Mouse (Mus musculus) intestine, postnatal 0 days (tissue): ENCODE measurements at regions not wholly inside any gene's neighbourhood (a gene's known extent, or its start where the extent isn't known, plus 50 kb on each side); places are given as distances from the start of the nearest gene placed in this dataset.

ENCODE experiments used
- ATAC-seq: fragments of 200-750 bp; cut with Nextera tagmentation; 2 replicates; pipeline ENCODE4 v1.8.0; 2017; ENCODE audit warnings: mild to moderate bottlenecking, moderate TSS enrichment, moderate library complexity
- H3K27ac ChIP-seq: fragments of 300-500 bp; sonication (generic); 2 replicates; pipeline ENCODE4 v1.5.1; 2014; ENCODE audit warnings: mild to moderate bottlenecking, low read depth, low read length, moderate library complexity
- H3K27me3 ChIP-seq: fragments of 300-500 bp; sonication (generic); replicated peaks from 2 replicates; pipeline ENCODE4 v1.6.1; 2014; ENCODE audit warnings: low read length, mixed read lengths; ENCODE audit not compliant: control insufficient read depth, insufficient read depth
- H3K36me3 ChIP-seq: fragments of 300-500 bp; sonication (generic); 2 replicates; pipeline ENCODE4 v1.6.1; 2014; ENCODE audit warnings: mild to moderate bottlenecking, moderate library complexity; ENCODE audit not compliant: control insufficient read depth, insufficient read depth
- H3K4me1 ChIP-seq: fragments of 300-500 bp; sonication (generic); replicated peaks from 2 replicates; pipeline ENCODE4 v1.6.1; 2014; ENCODE audit warnings: antibody characterized with exemption, low read length, mixed read lengths; ENCODE audit not compliant: control insufficient read depth, insufficient read depth
- H3K4me2 ChIP-seq: fragments of 300-500 bp; sonication (generic); replicated peaks from 2 replicates; pipeline ENCODE4 v1.6.1; 2014; ENCODE audit warnings: low read depth, mild to moderate bottlenecking, moderate library complexity
- H3K4me3 ChIP-seq: fragments of 300-500 bp; sonication (generic); 2 replicates; pipeline ENCODE4 v1.5.1; 2014; ENCODE audit warnings: low read depth, low read length
- H3K9ac ChIP-seq: fragments of 300-500 bp; sonication (generic); 2 replicates; pipeline ENCODE4 v1.6.1; 2014; ENCODE audit warnings: mild to moderate bottlenecking, low read depth, low read length
- H3K9me3 ChIP-seq: fragments of 300-500 bp; sonication (generic); 2 replicates; pipeline ENCODE4 v1.6.1; 2016; ENCODE audit warnings: mixed run types; ENCODE audit not compliant: control insufficient read depth
- CTCF ChIP-seq: sonication (generic); IDR thresholded peaks from 2 replicates; pipeline ENCODE4 v1.5.1; 2016; ENCODE audit warnings: low read depth, mild to moderate bottlenecking, control low read depth, antibody characterized with exemption, moderate library complexity
- WGBS: fragments of 180-500 bp; shearing (Covaris S2); extraction: QIAGEN DNeasy Blood & Tissue Kit; methylation state at CpG from one replicate; pipeline ENCODE4 v1.1.7; 2014; 5-methylcytosine and 5-hydroxymethylcytosine counted together
- microRNA-seq: library from miRNA; unstranded; fragments of <30 nt; microRNA quantifications from one replicate; pipeline ENCODE4, GENCODE M21; 2016

GRCm38 (mm10) chr3:140184899-140185525 lies 979.5 kb downstream of the Stpg2 start:
- Histone ChIP-seq H3K27ac (no peak overlapping the region), H3K36me3 (no peaks in the 10 kb centered on the region), H3K4me2 (no peak overlapping the region), H3K27me3 (no peaks in the 10 kb centered on the region), H3K9ac (no peak overlapping the region), H3K9me3 (no peaks in the 10 kb centered on the region), H3K4me3 (no peak overlapping the region), H3K4me1 (no peaks in the 10 kb centered on the region)
- WGBS, result 64% methylated on average over 4 of the region's 4 CpGs
- ATAC-seq, result no peak
- no peak for TF ChIP-seq CTCF

- H3K9ac ChIP-seq, result no peak overlapping the region
- ATAC-seq, result no peak
- no peaks in the 10 kb centered on the region for H3K4me1 ChIP-seq
- H3K36me3 ChIP-seq, result no peaks in the 10 kb centered on the region
- no peak overlapping the region for H3K27ac ChIP-seq
- H3K27me3 ChIP-seq, result no peaks in the 10 kb centered on the region
- no peak overlapping the region for H3K4me2 ChIP-seq
- no peaks in the 10 kb centered on the region for H3K9me3 ChIP-seq
- TF ChIP-seq CTCF, result no peak
- no peak overlapping the region for H3K4me3 ChIP-seq
These were observed 1000.4 kb downstream of the Stpg2 start for GRCm38 (mm10) chr3:140205914-140206313.

DNA sequence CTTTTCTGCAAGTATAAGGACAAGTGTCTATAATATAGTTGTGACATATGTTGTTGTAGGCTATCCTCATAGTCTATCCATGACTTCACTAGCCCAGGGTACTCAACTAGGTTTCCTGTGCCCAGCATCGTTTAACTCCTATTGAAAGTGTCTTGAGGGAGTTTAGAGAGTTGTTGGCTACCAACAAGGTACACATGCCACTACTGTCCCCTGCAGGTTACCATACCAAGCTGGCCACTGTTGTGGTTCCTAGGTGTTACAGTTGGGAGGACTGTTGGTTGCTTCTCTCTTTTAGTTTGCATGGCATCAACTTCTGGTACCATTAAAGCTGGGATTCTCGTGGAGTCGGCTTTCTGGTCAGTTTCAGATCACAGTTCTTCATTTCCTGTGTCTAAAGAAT lies 990.7 kb downstream of the Pdha2 start:
- 86% methylated on average over 3 of the region's 3 CpGs for WGBS
- no peak for TF ChIP-seq CTCF
- ATAC-seq, result no peak

GRCm38 (mm10) chr3:140230712-140231111 lies 981.4 kb downstream of the Pdha2 start:
- ATAC-seq, result no peak
- Histone ChIP-seq H3K27me3 (no peaks in the 10 kb centered on the region), H3K4me1 (no peaks in the 10 kb centered on the region), H3K36me3 (no peaks in the 10 kb centered on the region), H3K9me3 (no peaks in the 10 kb centered on the region), H3K27ac (no peak overlapping the region), H3K4me3 (no peak overlapping the region), H3K9ac (no peak overlapping the region), H3K4me2 (no peak overlapping the region)
- TF ChIP-seq CTCF, result no peak
- WGBS, result 60% methylated on average over 2 of the region's 2 CpGs

More for the DNA sequence above, 990.7 kb downstream of the Pdha2 start:
- no peak overlapping the region for H3K4me3 ChIP-seq
- no peaks in the 10 kb centered on the region for H3K36me3 ChIP-seq
- no peaks in the 10 kb centered on the region for H3K27me3 ChIP-seq
- H3K9ac ChIP-seq, result no peak overlapping the region
- no peaks in the 10 kb centered on the region for H3K4me1 ChIP-seq
- no peaks in the 10 kb centered on the region for H3K9me3 ChIP-seq
- H3K4me2 ChIP-seq, result no peak overlapping the region
- no peak overlapping the region for H3K27ac ChIP-seq

DNA sequence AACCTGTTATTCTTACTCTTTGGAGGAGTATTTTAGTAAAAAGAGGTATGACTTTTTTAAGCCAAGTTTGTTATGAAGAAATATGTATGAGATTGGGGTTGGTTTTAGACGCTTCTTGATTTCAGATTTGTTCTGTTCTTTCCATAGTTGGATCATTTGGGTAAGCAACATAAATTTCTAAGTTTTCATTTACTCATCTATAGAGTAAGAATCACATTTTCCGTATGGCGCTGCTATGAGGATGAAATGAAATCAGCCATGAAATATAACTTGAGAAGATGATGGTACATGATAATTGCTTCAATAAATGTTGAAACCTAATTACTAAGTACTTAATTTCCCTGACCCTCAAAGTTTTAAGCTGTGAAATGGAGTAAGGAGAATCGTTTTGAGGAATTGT lies 979.0 kb downstream of the Pdha2 start:
- H3K27ac ChIP-seq, result no peak overlapping the region
- H3K4me2 ChIP-seq, result no peak overlapping the region
- no peaks in the 10 kb centered on the region for H3K36me3 ChIP-seq
- no peaks in the 10 kb centered on the region for H3K4me1 ChIP-seq
- no peak overlapping the region for H3K9ac ChIP-seq
- WGBS, result 79% methylated on average over 4 of the region's 4 CpGs
- H3K27me3 ChIP-seq, result no peaks in the 10 kb centered on the region
- H3K4me3 ChIP-seq, result no peak overlapping the region
- ATAC-seq, result no peak
- H3K9me3 ChIP-seq, result no peaks in the 10 kb centered on the region
- no peak for TF ChIP-seq CTCF

GRCm38 (mm10) chr3:140233809-140234208 lies 978.3 kb downstream of the Pdha2 start:
- no peak for TF ChIP-seq CTCF
- H3K4me1 ChIP-seq, result no peaks in the 10 kb centered on the region
- no peaks in the 10 kb centered on the region for H3K36me3 ChIP-seq
- no peak overlapping the region for H3K27ac ChIP-seq
- 68% methylated on average over 2 of the region's 2 CpGs for WGBS
- no peaks in the 10 kb centered on the region for H3K27me3 ChIP-seq
- ATAC-seq, result no peak
- H3K9ac ChIP-seq, result no peak overlapping the region
- no peaks in the 10 kb centered on the region for H3K9me3 ChIP-seq
- no peak overlapping the region for H3K4me3 ChIP-seq
- H3K4me2 ChIP-seq, result no peak overlapping the region

- H3K9me3 ChIP-seq, result no peaks in the 10 kb centered on the region
- no peak for TF ChIP-seq CTCF
- no peaks in the 10 kb centered on the region for H3K27me3 ChIP-seq
- no peak overlapping the region for H3K4me3 ChIP-seq
- H3K27ac ChIP-seq, result no peak overlapping the region
- no peak for ATAC-seq
- H3K36me3 ChIP-seq, result no peaks in the 10 kb centered on the region
- no peak overlapping the region for H3K4me2 ChIP-seq
- no peaks in the 10 kb centered on the region for H3K4me1 ChIP-seq
- WGBS, result 70% methylated on average over 1 of the region's 1 CpGs
- no peak overlapping the region for H3K9ac ChIP-seq
These were observed 972.9 kb downstream of the Pdha2 start for GRCm38 (mm10) chr3:140239276-140239675.

Small RNA genes lying in the stretch of these regions (microRNA-seq; reads per million reads assigned to microRNA genes)
- 26.9 reads per million, percentile 31 among the genes with 10 or more reads in this experiment for gene Mir7j
